Comparison of ENCODE assay signal across 9 mouse cellular contexts in the genomic region with DNA sequence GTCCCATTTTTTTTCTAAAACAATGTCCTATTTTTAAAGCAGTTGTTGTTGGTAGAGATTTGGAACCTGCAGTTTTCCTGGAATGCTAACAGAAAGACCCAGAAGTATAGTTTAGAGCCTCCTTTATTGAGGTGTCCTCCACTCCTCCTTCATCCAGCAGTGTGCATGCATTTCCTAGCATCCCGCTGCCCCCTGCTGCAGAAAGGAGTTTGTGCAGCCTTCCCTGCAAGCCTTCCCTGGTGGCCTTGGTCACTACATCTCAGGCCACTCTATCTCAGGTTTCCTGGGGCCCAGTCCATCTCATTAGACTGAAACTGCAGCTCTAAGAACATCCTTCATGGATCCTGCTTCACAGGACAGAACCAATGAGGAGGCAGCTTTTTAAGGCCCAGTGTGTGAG. TPM values are rescaled to one million over a fixed set of nuclear protein-coding genes. Genes with fewer than 3 reads are reported as not detected.
DNase-seq lines count a peak whose midpoint lies in the region; ATAC-seq and TF ChIP-seq lines count a peak whose summit lies in the region.
"Had no signal": no experiment of that assay in that cellular context is flagged by ENCODE, and none has a peak within 500 bp of the region (broad histone marks: within the 10 kb centered on the region; RNA-seq: fewer than 3 reads in every experiment).

No protein-coding gene starts in this region.

- no peaks in the 10 kb centered on the region for H3K36me3 ChIP-seq in embryonic facial prominence, embryonic 11.5 days (replicated peaks; ENCODE audit: control insufficient read depth, insufficient read depth, low read depth, low read length)
- no peaks in the 10 kb centered on the region for H3K36me3 ChIP-seq in liver, postnatal 0 days (replicated peaks; ENCODE audit: insufficient read depth, low read length)
- H3K36me3 ChIP-seq: liver, embryonic 13.5 days had no signal

- peak; percentile 41 for DNase-seq in gastrocnemius, adult 18-20 months (ENCODE audit: low spot score)
- no peak for DNase-seq in gastrocnemius, postnatal 25 days
- DNase-seq in retina, embryonic 14.5 days (ENCODE audit: low spot score), result peak; percentile 49
- no peak for DNase-seq in retina, postnatal 1 day
- peak; percentile 56 for DNase-seq in embryonic facial prominence, embryonic 11.5 days (ENCODE audit: low spot score)
- DNase-seq in liver, postnatal 0 days, result peak; percentile 15
- no peak for DNase-seq in urinary bladder, postnatal 36 days (ENCODE audit: low spot score in 2 of 2)
- DNase-seq in MN1 (ENCODE audit: low spot score), result no peak
- DNase-seq: liver, embryonic 13.5 days had no signal

- TF ChIP-seq CTCF in liver, postnatal 0 days (IDR thresholded peaks at IDR 0.05; ENCODE audit: low read depth), result peak; percentile 36; the same call in 1 of the 2 replicates

- 39% methylated on average over 1 of the region's 1 CpGs for WGBS in embryonic facial prominence, embryonic 11.5 days
- WGBS in liver, postnatal 0 days (ENCODE audit: insufficient replicate concordance), result 38% methylated on average over 1 of the region's 1 CpGs

- TF ChIP-seq EP300 in liver, postnatal 0 days (IDR thresholded peaks at IDR 0.05; ENCODE audit: low read depth), result no peak

- no peaks in the 10 kb centered on the region for H3K27me3 ChIP-seq in embryonic facial prominence, embryonic 11.5 days (ENCODE audit: control insufficient read depth, insufficient read depth, low read length)
- H3K27me3 ChIP-seq in liver, postnatal 0 days (ENCODE audit: insufficient read depth, low read length), result no peaks in the 10 kb centered on the region
- H3K27me3 ChIP-seq: liver, embryonic 13.5 days had no signal

- no peak for ATAC-seq in embryonic facial prominence, embryonic 11.5 days (replicated peaks; ENCODE audit: insufficient number of reproducible peaks, low FRiP score, low TSS enrichment, low read depth)
- ATAC-seq in liver, postnatal 0 days, result no peak

- no peaks in the 10 kb centered on the region for H3K9me3 ChIP-seq in embryonic facial prominence, embryonic 11.5 days (replicated peaks; ENCODE audit: control insufficient read depth, low read length)
- no peaks in the 10 kb centered on the region for H3K9me3 ChIP-seq in liver, postnatal 0 days (ENCODE audit: low read length)
- H3K9me3 ChIP-seq: liver, embryonic 13.5 days had no signal

- no peak overlapping the region for H3K9ac ChIP-seq in embryonic facial prominence, embryonic 11.5 days (replicated peaks; ENCODE audit: low read length)
- H3K9ac ChIP-seq in liver, postnatal 0 days (replicated peaks), result no peak overlapping the region
- H3K9ac ChIP-seq: liver, embryonic 13.5 days had no signal

- H3K4me1 ChIP-seq in embryonic facial prominence, embryonic 11.5 days (ENCODE audit: control insufficient read depth, insufficient read depth, low read length), result no peaks in the 10 kb centered on the region
- H3K4me1 ChIP-seq in liver, postnatal 0 days (ENCODE audit: insufficient read depth), result no peaks in the 10 kb centered on the region
- H3K4me1 ChIP-seq: liver, embryonic 13.5 days had no signal

- no peak overlapping the region for H3K27ac ChIP-seq in embryonic facial prominence, embryonic 11.5 days (replicated peaks; ENCODE audit: low read depth, low read length)
- no peak overlapping the region for H3K27ac ChIP-seq in liver, postnatal 0 days (ENCODE audit: low read depth)
- H3K27ac ChIP-seq: liver, embryonic 13.5 days had no signal

- no peak overlapping the region for H3K4me2 ChIP-seq in embryonic facial prominence, embryonic 11.5 days (ENCODE audit: low read depth, low read length)
- no peak overlapping the region for H3K4me2 ChIP-seq in liver, postnatal 0 days (ENCODE audit: low read depth, low read length)
- H3K4me2 ChIP-seq: liver, embryonic 13.5 days had no signal

- no peak overlapping the region for H3K4me3 ChIP-seq in embryonic facial prominence, embryonic 11.5 days (ENCODE audit: low read depth, low read length)
- H3K4me3 ChIP-seq in liver, postnatal 0 days (ENCODE audit: low read depth, low read length), result no peak overlapping the region
- H3K4me3 ChIP-seq: liver, embryonic 13.5 days had no signal

RNA-seq across cellular contexts. Expression of gene Spag17, which starts 51.0 kb away (rescaled TPM):
- not detected for total RNA-seq in gastrocnemius, adult 18-20 months (2021)
- total RNA-seq in gastrocnemius, postnatal 25 days (2021), result not detected
- polyA plus RNA-seq in embryonic facial prominence, embryonic 11.5 days (2014; fragmentation: Nextera tagmentation; extraction: Ambion mirVana), result 0.04 and 0.43 TPM in 2 replicates
- polyA plus RNA-seq in liver, postnatal 0 days (2015; fragmentation: Nextera tagmentation; extraction: Ambion mirVana), result 0.36 and 0.46 TPM in 2 replicates

Comparison
In these comparisons a context has a peak if more than half of its experiments do, and no peak if none do; other contexts are left out.
1. DNase-seq: peak in gastrocnemius, adult 18-20 months (single experiment), retina, embryonic 14.5 days (single experiment), embryonic facial prominence, embryonic 11.5 days (single experiment) and liver, postnatal 0 days (single experiment); none in gastrocnemius, postnatal 25 days (single experiment), retina, postnatal 1 day (single experiment), urinary bladder, postnatal 36 days (0 of 2) and MN1 (single experiment).